Comparison of ENCODE assay signal across 8 mouse cellular contexts in the genomic region with DNA sequence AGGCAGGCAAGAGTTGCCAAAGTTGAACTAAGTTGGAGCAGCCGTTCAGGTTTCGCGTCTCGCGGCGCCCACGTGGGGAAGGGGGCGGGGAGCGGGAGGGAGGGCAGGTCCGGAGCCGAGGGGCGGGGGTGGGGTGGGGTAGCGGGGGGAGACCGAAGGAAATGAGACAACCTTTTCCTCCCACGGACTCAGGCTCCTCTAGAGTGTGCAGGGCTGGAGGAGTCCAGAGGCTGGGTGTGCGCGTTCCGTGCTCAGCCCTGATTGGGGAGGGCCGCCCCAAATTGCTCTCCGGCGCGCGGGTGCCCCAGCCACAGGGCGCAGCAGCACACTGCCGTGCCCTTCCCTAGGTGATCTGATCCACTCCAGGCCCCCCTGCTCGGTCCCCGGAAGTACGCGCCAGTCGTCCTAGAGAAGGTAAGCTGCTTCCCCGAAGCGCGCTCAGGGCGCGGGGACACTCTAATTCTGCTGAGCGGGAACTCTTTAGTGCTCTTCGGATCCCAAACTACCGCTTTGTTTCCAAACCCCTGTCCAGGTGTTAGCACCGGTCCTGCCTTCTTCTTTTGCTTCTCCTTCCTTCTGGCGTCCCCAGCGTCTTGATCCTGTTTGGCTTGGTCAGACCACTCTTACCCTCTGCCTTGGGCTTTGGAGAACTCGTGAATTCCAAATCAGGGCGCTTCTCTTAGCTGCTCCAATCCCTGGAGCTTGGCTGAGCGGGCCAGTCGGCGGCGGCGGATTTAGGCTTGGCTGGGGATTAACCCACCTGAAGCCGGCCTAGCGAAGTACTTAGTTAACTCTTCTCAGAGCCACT. TPM values are rescaled to one million over a fixed set of nuclear protein-coding genes. Genes with fewer than 3 reads are reported as not detected.
DNase-seq lines count a peak whose midpoint lies in the region; ATAC-seq and TF ChIP-seq lines count a peak whose summit lies in the region.

No protein-coding gene starts in this region.

- DNase-seq in ovary, postnatal 10 days (ENCODE audit: low spot score), result peak; percentile 27
- no peak for DNase-seq in ovary, adult 18-20 months (ENCODE audit: low spot score)
- DNase-seq in embryo, embryonic 11 days, result peak; percentile 70
- peak; percentile 83 for DNase-seq in kidney, postnatal 14 days
- peak; percentile 57 for DNase-seq in stomach, postnatal 0 days (ENCODE audit: low spot score)

- no peaks in the 10 kb centered on the region for H3K27me3 ChIP-seq in heart, embryonic 14.5 days (ENCODE audit: control insufficient read depth, insufficient read depth, low read length)
- no peaks in the 10 kb centered on the region for H3K27me3 ChIP-seq in stomach, postnatal 0 days (ENCODE audit: control insufficient read depth, insufficient read depth, low read length)

- H3K36me3 ChIP-seq in heart, embryonic 14.5 days (ENCODE audit: control insufficient read depth, insufficient read depth, low read length), result no peaks in the 10 kb centered on the region
- no peaks in the 10 kb centered on the region for H3K36me3 ChIP-seq in macrophage (ENCODE audit: inconsistent target)
- no peaks in the 10 kb centered on the region for H3K36me3 ChIP-seq in stomach, postnatal 0 days (ENCODE audit: control insufficient read depth, insufficient read depth, low read length)

- H3K79me2 ChIP-seq in macrophage (ENCODE audit: inconsistent target), result no peaks in the 10 kb centered on the region

- no peak for TF ChIP-seq EP300 in stomach, postnatal 0 days (optimal IDR thresholded peaks at IDR 0.05)

- TF ChIP-seq CTCF in stomach, postnatal 0 days (IDR thresholded peaks at IDR 0.05; ENCODE audit: low read depth), result no peak

- WGBS in heart, embryonic 14.5 days, result under 1% methylated on average over 47 of the region's 50 CpGs
- 2% methylated on average over 43 of the region's 50 CpGs for WGBS in macrophage (ENCODE audit: missing documents)
- WGBS in stomach, postnatal 0 days, result under 1% methylated on average over 44 of the region's 50 CpGs

- peak overlapping the region; percentile 73 for H3K9ac ChIP-seq in heart, embryonic 14.5 days (ENCODE audit: low read length)
- H3K9ac ChIP-seq in stomach, postnatal 0 days (ENCODE audit: low read length), result peak overlapping the region; percentile 69

- peak overlapping the region; percentile 100 for H3K4me2 ChIP-seq in heart, embryonic 14.5 days (ENCODE audit: low read length)
- peak overlapping the region; percentile 95 for H3K4me2 ChIP-seq in stomach, postnatal 0 days (replicated peaks; ENCODE audit: low read depth)

- peak overlapping the region in 1 of 2 experiments; percentile 17; a peak in 1 of 4 replicates for H3K27ac ChIP-seq in heart, embryonic 14.5 days (replicated peaks in 1 of 2; ENCODE audit: control insufficient read depth in 1 of 2, insufficient read depth in 1 of 2, low read depth in 2 of 2, low read length in 2 of 2)
- H3K27ac ChIP-seq in macrophage, result no peak overlapping the region
- H3K27ac ChIP-seq in stomach, postnatal 0 days (replicated peaks), result peak overlapping the region; percentile 81

- peaks cover 5 to 12% of the 10 kb centered on the region in 2 experiments for H3K4me1 ChIP-seq in heart, embryonic 14.5 days (ENCODE audit: control insufficient read depth in 2 of 2, insufficient read depth in 2 of 2, low read length in 2 of 2)
- H3K4me1 ChIP-seq in stomach, postnatal 0 days (replicated peaks; ENCODE audit: control insufficient read depth, insufficient read depth), result 0 out of 2 replicates have a peak, but pooled peaks cover 4% of the 10 kb centered on the region

- ATAC-seq in heart, embryonic 14.5 days (ENCODE audit: insufficient number of reproducible peaks, insufficient read depth, low FRiP score, low read depth), result peak; percentile 38
- peak; percentile 64 for ATAC-seq in stomach, postnatal 0 days (ENCODE audit: low FRiP score, low TSS enrichment)
- no peak for ATAC-seq in CD4-positive, CD25-positive, alpha-beta regulatory T cell, adult 4 months

- H3K4me3 ChIP-seq in heart, embryonic 14.5 days (ENCODE audit: control insufficient read depth in 1 of 2, insufficient read depth in 1 of 2, low read depth in 1 of 2, low read length in 2 of 2), result peak overlapping the region; percentile 67 to 70
- H3K4me3 ChIP-seq in macrophage (ENCODE audit: inconsistent target), result peak overlapping the region; percentile 8; the same call in 1 of the 2 replicates
- H3K4me3 ChIP-seq in stomach, postnatal 0 days (ENCODE audit: low read depth, low read length), result peak overlapping the region; percentile 64

- no peaks in the 10 kb centered on the region for H3K9me3 ChIP-seq in heart, embryonic 14.5 days (ENCODE audit: control insufficient read depth, low read length)
- no peaks in the 10 kb centered on the region for H3K9me3 ChIP-seq in stomach, postnatal 0 days (ENCODE audit: control insufficient read depth, low read length)

RNA-seq across cellular contexts. Expression of a gene that starts 0.8 kb away (rescaled TPM):
- polyA plus RNA-seq in heart, embryonic 14.5 days (2014; fragmentation: Nextera tagmentation; extraction: Ambion mirVana), result 5.7 and 6.0 TPM in 2 replicates
- total RNA-seq in macrophage (2018; cell fraction: chromatin; rRNA removed), result under 1 TPM in 1 of 26 experiments, not detected in 25; 0.63 TPM
- total RNA-seq in macrophage (2018; cell fraction: cytosol; rRNA removed), result under 1 TPM in 5 of 26 experiments, not detected in 21; 0.09 to 0.22 (median 0.12) TPM
- not detected for total RNA-seq in macrophage (2018; cell fraction: nucleus; rRNA removed)
- not detected in 3 replicates for polyA plus RNA-seq in macrophage (2018)
- 13.5 and 15.4 TPM in 2 replicates for polyA plus RNA-seq in stomach, postnatal 0 days (2015; fragmentation: Nextera tagmentation; extraction: Ambion mirVana)
- polyA plus RNA-seq in CD4-positive, CD25-positive, alpha-beta regulatory T cell, adult 4 months (2017; shearing (Covaris generic)), result not detected

Comparison
In these comparisons a context has a peak if more than half of its experiments do, and no peak if none do; other contexts are left out.
1. H3K4me3 ChIP-seq: peak in every context shown above with its lines; median percentile 68 in heart, embryonic 14.5 days; 64 in stomach, postnatal 0 days; 8 in macrophage.